Mouse (Mus musculus) cerebellum, postnatal 36 days (tissue): ENCODE measurements around the gene Mettl14.
A peak's percentile ranks its signal among the peaks of the same experiment; 100 is the strongest.
"Not testable (repeated sequence)": the region's sequence is repeated elsewhere in the genome, so short reads cannot be mapped to it uniquely, and the experiment has no call there.

Source experiments
- DNase-seq, 2 experiments: peaks; one replicate each; pipeline ENCODE4 v3.0.0; 2021 to 2022; ENCODE audit warnings: mixed read lengths in 2 of 2

The Mettl14 gene

DNA sequence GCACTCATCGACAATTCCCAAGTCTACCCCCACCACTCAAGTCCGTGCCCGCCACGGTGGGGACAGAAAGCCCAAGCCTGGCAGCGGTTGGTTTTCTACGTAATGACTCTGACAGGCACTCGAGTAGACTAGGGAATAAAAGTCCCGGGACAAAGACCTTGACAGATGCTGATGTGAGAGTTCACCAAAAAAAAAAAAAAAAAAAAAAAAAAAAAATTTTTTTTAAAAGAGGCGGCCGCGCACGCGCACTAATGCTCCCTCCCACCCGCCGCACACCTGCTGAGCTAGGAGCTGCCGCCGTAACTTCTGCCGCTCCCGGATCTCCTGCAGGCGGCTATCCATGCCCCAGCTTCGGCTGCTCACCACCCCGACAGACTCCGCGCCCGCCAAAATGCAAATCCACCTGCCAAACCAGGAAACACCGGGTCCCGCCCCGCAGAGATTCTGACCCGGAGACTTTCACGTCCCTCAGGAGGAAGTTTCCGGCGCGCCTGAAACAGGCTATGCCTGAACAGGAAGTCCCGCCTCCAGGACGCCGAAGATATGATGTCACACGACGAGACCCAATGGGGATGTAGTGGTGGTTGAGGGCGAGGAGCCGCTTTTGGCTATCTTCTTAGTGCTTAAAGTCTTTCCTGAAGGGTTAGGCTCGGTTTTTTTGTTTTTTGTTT is at the start of gene Mettl14:
TSS of gene Mettl14 (minus strand) at position 623 of the 671 bp plus-strand sequence.
- peak; percentile 96 to 97 for DNase-seq

DNA sequence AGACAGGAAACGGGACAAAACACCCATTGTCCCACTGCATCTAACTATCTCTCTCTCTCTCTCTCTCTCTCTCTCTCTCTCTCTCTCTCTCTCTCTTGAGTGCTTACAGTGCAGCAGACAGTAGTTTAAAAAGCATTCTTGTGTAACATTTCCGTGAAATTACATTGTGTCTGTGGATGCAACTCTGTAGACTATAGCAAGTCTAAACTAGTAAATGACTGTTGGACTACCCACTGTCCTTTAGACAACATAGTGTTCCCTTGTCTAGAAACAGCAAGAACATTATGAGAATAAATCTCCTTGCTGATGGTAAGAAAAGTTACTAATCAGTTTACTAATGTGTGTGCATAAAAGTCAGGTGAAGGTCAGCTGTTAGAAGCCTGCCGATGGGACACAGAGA is 47.5 kb upstream of the Mettl14 start:
- no peak for DNase-seq

DNA sequence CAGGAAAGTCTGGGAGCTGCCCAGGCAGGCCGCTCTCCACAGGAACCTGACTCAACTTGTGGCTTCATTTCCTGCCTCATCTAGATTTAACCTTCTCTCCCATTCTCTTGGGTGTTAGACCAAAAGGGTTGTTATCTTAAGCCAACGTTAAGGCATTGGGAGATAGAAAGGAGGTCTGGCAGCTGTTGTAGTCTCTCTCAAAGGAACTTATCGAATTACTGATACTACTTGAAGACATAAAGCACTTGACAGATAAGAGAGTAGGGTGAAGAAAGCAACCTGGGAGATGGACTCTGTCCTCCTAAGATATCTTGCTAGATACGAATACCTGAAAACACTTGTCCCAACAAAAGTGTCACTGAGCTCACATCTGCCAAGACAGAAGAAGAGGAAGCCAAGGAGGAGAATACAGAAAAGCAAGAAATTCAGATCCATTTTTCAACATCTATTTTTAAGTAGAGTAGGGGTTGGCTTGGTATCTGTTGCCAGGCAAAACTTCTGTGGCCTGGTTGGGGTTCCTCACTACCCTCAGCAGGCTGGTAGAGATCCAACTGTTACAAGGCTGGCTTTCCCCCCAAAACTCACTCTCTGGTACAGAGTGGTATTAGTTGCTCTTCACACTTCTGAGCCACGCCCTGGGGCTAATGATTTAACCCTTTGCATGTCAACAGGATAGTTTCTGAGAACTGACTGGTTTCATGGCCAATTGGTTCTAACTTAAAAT is 46.2 kb upstream of the Mettl14 start:
- DNase-seq: no peak

DNA sequence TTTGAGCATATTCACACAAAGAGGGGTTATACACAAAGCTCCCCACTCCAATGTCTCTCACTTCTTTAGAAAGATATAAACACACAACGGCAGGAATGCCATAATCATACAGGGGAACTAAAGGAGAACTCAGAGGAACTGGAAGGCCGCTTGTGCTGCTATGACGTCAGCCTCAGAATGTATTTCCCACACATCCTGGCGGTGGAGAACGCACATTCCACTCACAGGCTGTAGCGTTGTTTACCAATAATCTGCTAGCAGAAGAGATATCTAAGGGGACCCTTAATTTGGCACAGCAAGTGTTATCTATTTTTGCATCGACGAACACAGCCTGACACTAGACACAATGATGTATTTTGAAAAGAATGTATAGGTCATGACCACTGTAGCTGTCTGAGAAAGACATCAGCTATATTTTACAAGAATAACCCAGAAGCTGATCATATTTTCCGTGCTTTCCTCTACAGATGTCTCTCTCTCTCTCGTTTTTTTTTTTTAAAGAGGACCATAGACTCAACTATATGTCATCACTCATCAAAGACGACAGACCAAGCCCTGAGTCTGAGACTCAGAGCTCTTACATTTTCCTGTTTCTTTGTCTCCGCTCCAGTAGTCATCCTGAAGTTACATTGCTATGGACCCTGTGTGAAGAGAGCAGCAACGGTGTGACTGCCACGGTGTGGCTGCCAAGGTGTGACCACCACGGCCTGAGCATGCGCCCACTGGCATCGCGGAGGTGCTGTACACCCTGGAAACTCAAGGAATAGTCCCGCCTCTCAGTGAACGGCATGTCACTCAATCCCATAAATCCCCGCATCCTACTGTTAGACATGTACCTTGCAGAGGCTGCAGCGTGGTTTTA is 43.9 kb upstream of the Mettl14 start:
- DNase-seq: no peak

DNA sequence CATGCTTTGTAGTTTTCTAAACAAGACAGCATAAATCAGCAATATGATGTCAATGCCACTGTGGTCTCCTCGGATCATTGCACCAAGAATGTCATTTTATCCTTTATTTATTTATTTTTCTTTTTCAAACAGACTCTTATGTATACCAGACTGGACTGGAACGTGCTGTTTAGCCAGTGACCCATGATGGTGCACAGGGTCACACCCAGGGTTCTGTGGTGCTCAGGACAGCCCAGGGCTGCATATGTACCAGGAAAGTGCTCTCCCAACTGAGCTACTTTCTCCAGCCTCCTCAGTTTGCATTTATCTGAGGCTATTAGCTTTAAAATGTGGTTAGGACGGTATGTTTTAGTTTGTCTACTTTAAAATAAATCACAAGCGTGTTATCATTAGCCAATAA is 42.1 kb upstream of the Mettl14 start:
- no peak for DNase-seq

DNA sequence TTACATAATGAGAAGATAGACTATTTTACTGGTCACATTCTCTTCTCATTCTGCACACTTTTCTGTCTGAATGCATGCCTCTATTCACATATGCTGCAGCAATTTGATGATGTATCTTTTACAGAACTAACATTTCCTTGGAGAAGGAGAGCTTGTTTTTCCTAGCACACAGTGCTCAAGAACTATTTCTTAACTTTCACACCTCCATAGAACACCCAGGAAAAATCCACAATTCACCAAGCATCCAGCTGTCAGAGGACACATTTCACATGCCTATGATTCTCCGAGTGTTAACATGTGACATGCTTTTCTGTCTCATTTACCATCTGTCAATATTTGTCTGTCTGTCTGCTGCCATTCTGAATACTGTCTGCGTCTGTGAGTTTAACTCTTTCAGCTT is 39.7 kb upstream of the Mettl14 start:
- no peak for DNase-seq

DNA sequence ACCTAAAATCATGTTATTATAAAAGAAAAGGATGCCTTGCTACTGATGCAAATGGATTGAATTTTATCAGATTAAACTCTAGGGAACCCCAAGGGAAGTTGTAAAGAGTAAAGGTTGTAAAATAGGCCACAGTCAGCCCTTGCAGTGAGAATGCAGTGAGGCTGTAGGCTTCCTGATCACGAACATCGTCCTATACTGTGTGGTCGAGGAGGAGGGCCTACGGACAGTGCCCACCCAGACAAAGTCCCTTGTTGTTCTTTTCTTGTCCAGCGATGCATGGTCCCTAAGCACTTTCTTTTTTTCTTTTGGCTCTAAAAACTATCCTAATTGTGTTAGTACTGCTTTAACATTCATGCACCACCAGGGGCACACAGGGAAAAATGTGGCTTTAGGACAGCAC is 27.3 kb upstream of the Mettl14 start:
- no peak for DNase-seq

DNA sequence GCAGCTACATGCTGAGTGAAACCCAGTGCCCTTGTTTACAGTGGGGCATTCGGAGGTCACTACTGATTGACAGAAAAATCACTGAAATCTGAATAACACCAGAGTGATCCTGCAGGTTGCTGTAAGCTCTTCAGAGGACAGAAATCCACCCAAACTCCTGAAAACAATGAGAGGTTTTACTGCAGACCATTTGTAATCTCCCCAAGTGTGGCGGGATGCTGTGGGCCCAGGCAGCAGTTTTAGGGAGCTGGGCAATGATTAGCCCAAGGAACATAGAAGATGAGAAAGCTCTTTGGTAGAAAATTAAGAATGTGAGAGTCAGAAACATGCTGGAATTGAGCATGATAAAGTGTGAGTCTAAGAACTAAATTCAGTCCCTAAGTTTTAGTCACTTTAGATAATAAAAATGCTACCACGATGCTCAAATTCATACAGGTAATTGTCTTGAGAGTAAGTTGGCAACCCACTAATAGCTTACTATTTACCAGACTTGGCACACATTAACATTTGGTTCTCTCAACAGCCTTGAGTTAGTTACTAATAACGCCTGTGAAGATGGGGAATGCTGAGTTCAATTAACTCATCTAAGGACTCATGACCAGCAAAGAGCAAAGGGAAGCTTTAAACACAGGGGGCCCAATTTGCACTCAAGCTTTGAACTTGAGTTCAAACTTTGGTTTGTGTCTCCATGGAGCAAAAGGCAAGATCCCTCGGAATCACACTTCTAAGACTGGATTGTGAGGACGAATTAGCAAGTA is 26.1 kb upstream of the Mettl14 start:
- no peak for DNase-seq

DNA sequence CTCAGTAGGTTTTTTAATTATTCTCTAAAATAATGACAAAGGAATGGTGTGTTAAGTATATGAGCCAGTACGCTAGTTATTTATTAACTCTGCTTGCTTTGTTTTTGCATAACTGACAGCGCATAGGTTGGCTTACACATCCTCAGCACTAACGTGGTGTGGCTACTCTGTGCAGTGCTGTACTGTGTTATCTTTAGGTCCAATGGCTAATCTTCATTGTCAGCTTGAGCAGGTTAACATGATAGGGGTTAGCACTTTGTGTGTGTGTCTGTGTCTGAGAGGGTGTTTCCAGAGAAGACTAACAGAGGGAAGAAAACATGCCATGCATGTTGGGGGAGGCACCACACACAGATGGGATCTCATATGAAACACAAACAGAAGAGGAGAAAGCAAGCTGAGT is 19.0 kb upstream of the Mettl14 start:
- DNase-seq: no peak

DNA sequence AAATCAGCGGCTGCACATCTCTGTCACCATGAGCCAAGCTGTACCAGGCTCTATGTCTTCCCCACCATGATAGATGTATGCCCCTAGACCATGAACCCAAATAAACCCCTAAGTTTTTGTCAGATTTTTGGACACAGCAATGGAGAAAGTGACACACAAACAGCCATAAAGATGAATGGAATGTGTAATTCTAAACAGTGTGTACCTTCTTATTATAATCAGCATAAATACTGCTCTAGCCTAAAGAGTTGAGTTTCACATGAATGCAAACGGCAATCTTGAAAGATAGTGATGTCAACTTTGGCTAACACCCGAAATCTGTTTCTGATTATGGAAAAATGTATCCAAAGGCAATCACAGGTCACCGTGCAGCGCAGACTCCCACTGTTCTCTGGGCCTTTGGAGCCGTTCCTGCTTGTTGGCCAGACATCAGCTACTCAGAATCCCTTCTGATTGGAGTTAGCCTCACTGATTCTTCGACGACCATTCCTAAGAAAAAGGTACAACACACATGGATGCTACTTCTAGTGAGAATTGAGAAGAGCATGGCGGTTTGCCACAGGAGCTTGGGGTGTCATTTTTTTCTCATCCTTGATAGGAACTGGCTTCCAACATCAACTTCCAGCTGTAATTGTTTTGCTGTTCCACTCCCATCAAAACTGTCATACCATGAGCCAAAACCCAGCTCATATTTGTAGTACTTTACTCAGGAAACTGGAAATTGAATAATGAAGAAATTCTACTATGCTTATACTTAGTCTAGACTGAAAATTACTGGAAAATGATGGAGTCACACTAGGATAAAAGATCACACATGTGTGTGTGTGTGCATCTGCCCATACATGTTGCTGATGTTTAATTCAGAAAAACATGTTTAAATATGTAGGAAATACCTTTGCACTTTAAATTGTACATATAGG is 11.9 kb upstream of the Mettl14 start:
- DNase-seq: no peak

DNA sequence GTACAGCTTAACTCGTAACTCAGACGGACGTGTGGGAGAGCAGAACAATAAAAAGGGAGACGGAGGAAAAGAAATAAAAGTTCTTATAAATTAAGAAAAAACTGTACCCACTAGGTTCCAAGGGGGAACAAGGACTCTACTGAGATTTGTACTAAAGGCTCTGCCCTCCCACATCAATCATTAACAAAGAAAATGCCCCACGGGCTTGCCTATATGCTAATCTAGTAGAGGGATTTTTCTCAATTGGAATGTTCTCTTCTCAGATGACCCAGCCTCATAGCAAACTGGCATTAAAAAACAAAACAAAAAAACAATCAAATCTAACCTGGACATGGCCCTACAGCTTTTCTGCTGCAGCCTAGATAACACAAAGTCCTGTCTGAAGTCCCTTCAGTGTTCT is 9.7 kb upstream of the Mettl14 start:
- DNase-seq: no peak

DNA sequence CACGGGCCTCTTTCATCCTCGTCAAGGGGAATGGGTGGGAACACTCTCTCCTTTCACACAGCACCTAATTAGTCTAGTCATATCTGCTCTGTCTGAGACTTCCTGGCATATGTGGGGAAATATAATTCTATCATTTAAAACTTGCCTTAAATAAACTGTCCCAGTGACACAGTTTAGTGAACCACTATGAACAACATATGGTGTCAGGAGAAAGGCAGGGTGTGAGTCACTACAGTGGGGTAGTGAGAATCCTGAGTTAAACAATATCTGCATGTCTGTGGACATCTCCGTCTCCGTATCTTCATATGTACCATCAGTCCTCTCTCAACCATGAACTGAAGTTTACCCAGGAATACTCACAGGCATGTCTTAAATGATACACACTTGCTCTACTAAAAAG is 5.3 kb upstream of the Mettl14 start:
- DNase-seq: no peak

DNA sequence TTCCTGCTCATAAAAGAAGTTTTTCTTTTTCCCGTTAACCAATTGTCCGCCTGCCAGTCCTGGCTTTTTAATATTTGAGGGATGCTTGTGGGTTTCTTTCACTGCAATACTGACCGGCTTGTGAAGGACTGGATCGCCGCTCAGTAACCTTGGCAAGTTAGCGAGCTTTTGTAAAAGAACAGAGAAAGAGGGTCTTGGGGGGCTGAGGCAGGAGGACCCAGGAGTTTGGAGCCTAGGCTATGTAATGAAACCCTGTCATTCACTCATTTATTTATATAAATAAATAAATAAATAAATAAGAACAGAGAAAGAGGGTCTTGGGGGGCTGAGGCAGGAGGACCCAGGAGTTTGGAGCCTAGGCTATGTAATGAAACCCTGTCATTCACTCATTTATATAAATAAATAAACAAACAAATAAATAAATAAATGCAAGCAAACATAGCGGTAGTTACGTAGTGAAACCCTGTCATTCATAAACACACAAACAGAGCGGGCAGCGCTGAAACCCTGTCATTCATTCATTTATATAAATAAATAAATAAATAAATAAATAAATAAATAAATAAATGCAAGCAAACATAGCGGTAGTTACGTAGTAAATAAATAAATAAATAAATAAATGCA is 361 bp upstream of the Mettl14 start:
- DNase-seq: peak in 1 of 2 experiments; percentile 9

DNA sequence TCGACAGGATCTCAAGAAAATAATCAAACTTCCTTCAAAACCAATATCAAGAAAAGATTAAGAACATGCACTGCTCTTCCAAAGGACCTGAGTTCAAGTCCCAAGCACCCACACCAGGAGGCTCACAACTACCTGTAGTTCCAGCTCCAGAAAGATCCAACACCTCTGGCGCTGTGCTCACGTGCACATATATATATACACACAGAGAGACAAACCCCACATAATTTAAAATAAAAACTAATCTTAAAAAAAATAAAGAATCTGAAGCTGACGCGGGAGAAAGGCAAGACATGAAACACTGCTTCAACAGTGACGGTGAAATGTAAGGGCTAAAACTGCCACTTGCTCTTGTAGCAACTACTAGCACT is 806 bp downstream of the Mettl14 start:
- DNase-seq: no peak

DNA sequence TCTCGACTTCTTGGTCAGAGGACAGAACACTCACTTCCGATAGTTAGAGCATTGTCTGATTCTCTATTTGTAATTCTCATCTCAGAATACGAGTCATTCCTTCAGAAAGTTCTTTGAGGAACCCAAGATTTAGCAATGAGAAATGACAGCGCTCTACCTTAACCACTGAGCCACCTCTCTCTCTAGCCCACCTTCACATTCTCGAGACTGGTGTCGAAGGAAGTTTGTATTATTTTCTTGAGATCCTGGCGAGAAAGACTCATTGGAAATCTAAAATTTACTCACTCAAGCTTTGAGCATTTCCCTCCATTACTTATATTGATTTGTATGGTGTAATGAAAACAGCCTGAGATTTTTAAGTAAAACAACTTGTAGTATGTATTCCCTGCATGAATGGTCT is 1.5 kb downstream of the Mettl14 start:
- DNase-seq: no peak

DNA sequence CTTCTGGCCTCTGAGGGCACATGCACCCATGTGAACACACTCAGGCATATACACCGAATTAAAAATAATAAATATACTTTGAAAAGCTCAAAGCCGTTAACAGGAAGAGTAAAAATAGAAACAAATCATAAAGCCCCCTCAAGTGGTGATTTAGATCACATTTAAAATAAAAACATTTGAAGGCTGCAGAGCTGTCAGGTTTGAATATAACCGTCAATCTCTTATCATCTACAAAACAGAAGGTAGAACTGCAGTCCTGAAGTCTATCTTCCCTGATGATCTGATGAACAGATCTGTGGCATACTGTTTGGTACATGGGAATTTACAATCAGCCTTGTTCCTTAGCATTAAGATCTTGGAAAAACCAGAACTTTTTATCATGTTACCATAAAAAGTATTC is 9.3 kb downstream of the Mettl14 start:
- no peak for DNase-seq

DNA sequence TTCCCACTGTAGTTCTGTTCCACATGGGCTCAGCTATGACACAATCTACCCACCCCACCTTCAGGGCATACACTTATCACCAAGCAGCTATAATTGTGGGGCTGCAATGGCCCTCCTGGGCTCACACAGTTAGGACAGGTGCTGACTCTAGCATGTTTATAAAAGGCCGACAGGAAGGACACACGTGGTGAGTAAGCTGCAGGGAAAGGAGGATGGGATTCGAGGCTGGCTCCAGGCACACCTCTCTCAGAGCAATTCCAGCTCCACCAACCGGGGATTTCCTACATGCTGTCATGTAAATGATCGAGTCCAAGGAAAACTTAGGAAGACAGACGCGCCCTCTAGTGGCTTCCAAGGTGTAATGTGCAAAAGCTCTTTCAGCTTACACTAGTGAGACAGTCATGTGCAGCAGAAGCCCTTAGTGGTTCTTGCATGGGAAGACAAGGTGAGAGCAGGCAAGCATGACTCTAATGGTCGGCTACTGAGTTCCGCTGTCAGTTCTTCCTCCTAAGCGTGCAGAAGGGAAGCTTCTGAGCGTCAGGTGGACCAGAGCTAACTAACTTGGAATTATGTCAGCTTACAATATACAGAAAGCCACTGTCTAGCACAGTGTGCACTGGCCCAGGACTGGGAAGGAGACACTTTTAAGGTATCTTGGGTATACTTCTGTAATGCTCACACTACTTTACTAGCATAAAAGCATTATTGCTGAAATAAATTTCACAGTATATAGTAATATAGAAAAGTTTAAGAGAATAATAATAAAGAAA is 14.0 kb downstream of the Mettl14 start:
- peak; percentile 44 to 57 for DNase-seq

DNA sequence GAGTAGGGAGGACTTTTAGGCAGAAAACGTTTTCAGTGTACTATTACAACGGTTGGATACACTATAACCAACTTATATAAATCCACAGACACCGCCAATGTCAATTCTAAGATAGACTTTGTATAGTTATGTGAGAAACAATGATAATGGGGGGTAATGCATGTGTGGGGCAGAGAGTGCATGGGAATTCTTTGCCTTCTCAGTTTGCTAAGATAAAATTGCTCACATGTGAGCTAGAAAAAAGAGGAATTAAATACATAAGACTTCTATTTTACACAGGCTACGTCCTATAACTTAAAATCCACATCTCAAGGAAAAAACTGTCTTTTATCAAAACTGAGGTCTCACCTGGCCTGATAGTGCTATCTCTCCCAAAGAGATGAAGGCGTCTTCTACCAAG is 15.0 kb downstream of the Mettl14 start:
- DNase-seq: no peak

DNA sequence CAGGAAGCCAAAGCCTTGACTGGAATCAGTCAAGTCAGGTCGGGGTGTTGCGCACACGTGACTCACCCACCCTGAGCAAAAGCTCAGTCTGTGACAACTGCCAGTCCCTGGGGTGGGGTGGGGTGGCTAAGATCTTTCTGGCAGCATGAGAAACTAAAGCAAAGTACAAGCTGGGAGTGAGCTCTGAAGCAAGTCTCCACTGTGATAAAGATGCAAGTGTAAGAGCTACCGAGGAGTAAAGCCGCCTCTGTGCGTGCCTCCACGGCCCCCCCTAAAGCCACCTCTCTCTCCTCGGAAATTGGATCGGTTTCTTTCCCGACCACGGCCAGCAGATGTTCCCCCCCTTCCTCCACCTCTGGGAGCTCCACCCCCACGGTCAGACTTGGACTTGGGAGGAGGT is 16.7 kb downstream of the Mettl14 start:
- DNase-seq: no peak

DNA sequence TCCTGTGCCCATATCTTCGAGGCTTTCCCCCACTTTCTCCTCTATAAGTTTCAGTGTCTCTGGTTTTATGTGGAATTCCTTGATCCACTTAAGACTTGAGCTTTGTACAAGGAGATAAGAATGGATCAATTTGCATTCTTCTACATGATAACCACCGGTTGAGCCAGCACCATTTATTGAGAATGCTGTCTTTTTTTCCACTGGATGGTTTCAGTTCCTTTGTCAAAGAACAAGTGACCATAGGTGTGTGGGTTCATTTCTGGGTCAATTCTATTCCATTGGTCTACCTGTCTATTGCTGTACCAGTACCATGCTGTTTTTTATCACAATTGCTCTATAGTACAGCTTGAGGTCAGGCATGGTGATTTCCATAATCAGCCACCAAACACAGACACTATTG is 19.1 kb downstream of the Mettl14 start:
- DNase-seq: not testable (repeated sequence)
